Mouse (Mus musculus): ENCODE results near the gene Usp21.

The Usp21 gene

GRCm38 (mm10) chr1:171284491-171284890 lies 3.3 kb downstream of the Usp21 start:
- no peak for DNase-seq (ENCODE audit: low spot score in 2 of 2)

- DNase-seq (ENCODE audit: low spot score in 2 of 2): no peak
These were observed 4.3 kb downstream of the Usp21 start for GRCm38 (mm10) chr1:171283188-171284160.

GRCm38 (mm10) chr1:171282086-171282805 lies 5.5 kb downstream of the Usp21 start:
- no peak for DNase-seq (ENCODE audit: low spot score in 2 of 2)

- peak; percentile 78 to 84 for DNase-seq (ENCODE audit: low spot score in 2 of 2)
These were observed 6.3 kb downstream of the Usp21 start for GRCm38 (mm10) chr1:171281528-171281923.

- DNase-seq (ENCODE audit: low spot score in 2 of 2): peak; percentile 77 to 83
These were observed 6.8 kb downstream of the Usp21 start, which contains the start of gene Ppox for GRCm38 (mm10) chr1:171280916-171281527. Gene Ppox, minus strand, starts transcription at chr1:171281186.

- no peak for DNase-seq (ENCODE audit: low spot score in 2 of 2)
These were observed 7.4 kb downstream of the Usp21 start for GRCm38 (mm10) chr1:171280250-171280915.

GRCm38 (mm10) chr1:171279721-171280120 lies 8.1 kb downstream of the Usp21 start:
- DNase-seq (ENCODE audit: low spot score in 2 of 2): no peak

GRCm38 (mm10) chr1:171279012-171279705 lies 8.6 kb downstream of the Usp21 start:
- no peak for DNase-seq (ENCODE audit: low spot score in 2 of 2)

- DNase-seq (ENCODE audit: low spot score in 2 of 2): no peak
These were observed 9.4 kb downstream of the Usp21 start for GRCm38 (mm10) chr1:171278436-171278835.

- DNase-seq (ENCODE audit: low spot score in 2 of 2): no peak
These were observed 10.1 kb downstream of the Usp21 start for GRCm38 (mm10) chr1:171277736-171278135.

GRCm38 (mm10) chr1:171276110-171276748 lies 11.6 kb downstream of the Usp21 start:
- no peak for DNase-seq (ENCODE audit: low spot score in 2 of 2)

GRCm38 (mm10) chr1:171275144-171275734 lies 12.6 kb downstream of the Usp21 start:
- no peak for DNase-seq (ENCODE audit: low spot score in 2 of 2)

GRCm38 (mm10) chr1:171274171-171274570 lies 13.6 kb downstream of the Usp21 start:
- no peak for DNase-seq (ENCODE audit: low spot score in 2 of 2)

- DNase-seq (ENCODE audit: low spot score in 2 of 2): no peak
These were observed 15.7 kb downstream of the Usp21 start for GRCm38 (mm10) chr1:171272086-171272485.

GRCm38 (mm10) chr1:171271622-171272021 lies 16.2 kb downstream of the Usp21 start:
- no peak for DNase-seq (ENCODE audit: low spot score in 2 of 2)

- no peak for DNase-seq (ENCODE audit: low spot score in 2 of 2)
These were observed 16.6 kb downstream of the Usp21 start for GRCm38 (mm10) chr1:171271196-171271595.

- no peak for DNase-seq (ENCODE audit: low spot score in 2 of 2)
These were observed 17.3 kb downstream of the Usp21 start for GRCm38 (mm10) chr1:171270573-171270900.

- DNase-seq (ENCODE audit: low spot score in 2 of 2): peak; percentile 98 to 99
These were observed 17.8 kb downstream of the Usp21 start, which contains the start of gene B4galt3 for GRCm38 (mm10) chr1:171269848-171270572. Gene B4galt3, plus strand, starts transcription at chr1:171270328.

GRCm38 (mm10) chr1:171268341-171268740 lies 19.4 kb downstream of the Usp21 start:
- no peak for DNase-seq (ENCODE audit: low spot score in 2 of 2)

Data from spleen, postnatal 14 days (tissue).